Mouse (Mus musculus): Measurements from ENCODE around the gene Rev1. TPM values are rescaled to one million over a fixed set of nuclear protein-coding genes. Genes with fewer than 3 reads are reported as not detected.

The Rev1 gene
- polyA plus RNA-seq, 1 experiment from 2014 or later: 32.6 TPM

GRCm38 (mm10) chr1:38048121-38048520 lies 81.5 kb downstream of the Rev1 start:
- no peak overlapping the region for H3K9ac ChIP-seq
- no peaks in the 10 kb centered on the region for H3K9me3 ChIP-seq (ENCODE audit: control insufficient read depth, low read length)
- H3K36me3 ChIP-seq (replicated peaks; ENCODE audit: control insufficient read depth, insufficient read depth): peaks cover 86% of the 10 kb centered on the region
- no peak overlapping the region for H3K27ac ChIP-seq
- no peak overlapping the region for H3K4me2 ChIP-seq (replicated peaks)
- ATAC-seq (ENCODE audit: low FRiP score): no peak
- H3K27me3 ChIP-seq (ENCODE audit: control insufficient read depth, insufficient read depth, low read length): no peaks in the 10 kb centered on the region
- 92% methylated on average over 3 of the region's 3 CpGs for WGBS
- no peak overlapping the region for H3K4me3 ChIP-seq (replicated peaks; ENCODE audit: low read length)
- H3K4me1 ChIP-seq (replicated peaks; ENCODE audit: control insufficient read depth, insufficient read depth, low read length): no peaks in the 10 kb centered on the region
- DNase-seq (ENCODE audit: low spot score): no peak

- Histone ChIP-seq H3K4me2 (replicated peaks) (no peak overlapping the region), H3K36me3 (replicated peaks; ENCODE audit: control insufficient read depth, insufficient read depth) (peaks cover 88% of the 10 kb centered on the region), H3K9me3 (ENCODE audit: control insufficient read depth, low read length) (peaks cover 4% of the 10 kb centered on the region; the same call in 1 of the 2 replicates), H3K4me1 (replicated peaks; ENCODE audit: control insufficient read depth, insufficient read depth, low read length) (no peaks in the 10 kb centered on the region), H3K27me3 (ENCODE audit: control insufficient read depth, insufficient read depth, low read length) (no peaks in the 10 kb centered on the region), H3K27ac (no peak overlapping the region), H3K4me3 (replicated peaks; ENCODE audit: low read length) (no peak overlapping the region), H3K9ac (no peak overlapping the region)
- ATAC-seq (ENCODE audit: low FRiP score) (no peak), DNase-seq (ENCODE audit: low spot score) (no peak)
- 99% methylated on average over 2 of the region's 2 CpGs for WGBS
These were observed 90.7 kb downstream of the Rev1 start for GRCm38 (mm10) chr1:38038898-38039297.

GRCm38 (mm10) chr1:38037375-38037774 lies 92.2 kb downstream of the Rev1 start:
- Histone ChIP-seq H3K9ac (no peak overlapping the region), H3K9me3 (ENCODE audit: control insufficient read depth, low read length) (peaks cover 4% of the 10 kb centered on the region; the same call in 1 of the 2 replicates), H3K4me2 (replicated peaks) (no peak overlapping the region), H3K27ac (no peak overlapping the region), H3K36me3 (replicated peaks; ENCODE audit: control insufficient read depth, insufficient read depth) (peaks cover 94% of the 10 kb centered on the region), H3K4me3 (replicated peaks; ENCODE audit: low read length) (no peak overlapping the region), H3K4me1 (replicated peaks; ENCODE audit: control insufficient read depth, insufficient read depth, low read length) (no peaks in the 10 kb centered on the region), H3K27me3 (ENCODE audit: control insufficient read depth, insufficient read depth, low read length) (no peaks in the 10 kb centered on the region)
- DNase-seq (ENCODE audit: low spot score): no peak
- WGBS: 93% methylated on average over 5 of the region's 5 CpGs
- ATAC-seq (ENCODE audit: low FRiP score): no peak

GRCm38 (mm10) chr1:38035521-38035920 lies 94.1 kb downstream of the Rev1 start:
- H3K27me3 ChIP-seq (ENCODE audit: control insufficient read depth, insufficient read depth, low read length): no peaks in the 10 kb centered on the region
- H3K9ac ChIP-seq: no peak overlapping the region
- no peak overlapping the region for H3K4me2 ChIP-seq (replicated peaks)
- H3K9me3 ChIP-seq (ENCODE audit: control insufficient read depth, low read length): no peaks in the 10 kb centered on the region
- H3K4me1 ChIP-seq (replicated peaks; ENCODE audit: control insufficient read depth, insufficient read depth, low read length): no peaks in the 10 kb centered on the region
- H3K27ac ChIP-seq: no peak overlapping the region
- ATAC-seq (ENCODE audit: low FRiP score): no peak
- H3K36me3 ChIP-seq (replicated peaks; ENCODE audit: control insufficient read depth, insufficient read depth): peaks cover 86% of the 10 kb centered on the region
- 90% methylated on average over 4 of the region's 4 CpGs for WGBS
- no peak for DNase-seq (ENCODE audit: low spot score)
- no peak overlapping the region for H3K4me3 ChIP-seq (replicated peaks; ENCODE audit: low read length)

- Histone ChIP-seq H3K4me3 (replicated peaks; ENCODE audit: low read length) (no peak overlapping the region), H3K9me3 (ENCODE audit: control insufficient read depth, low read length) (no peaks in the 10 kb centered on the region), H3K4me1 (replicated peaks; ENCODE audit: control insufficient read depth, insufficient read depth, low read length) (no peaks in the 10 kb centered on the region), H3K27ac (no peak overlapping the region), H3K4me2 (replicated peaks) (no peak overlapping the region), H3K27me3 (ENCODE audit: control insufficient read depth, insufficient read depth, low read length) (no peaks in the 10 kb centered on the region), H3K36me3 (replicated peaks; ENCODE audit: control insufficient read depth, insufficient read depth) (peaks cover 60% of the 10 kb centered on the region), H3K9ac (no peak overlapping the region)
- 96% methylated on average over 5 of the region's 5 CpGs for WGBS
- DNase-seq (ENCODE audit: low spot score) (no peak), ATAC-seq (ENCODE audit: low FRiP score) (no peak)
These were observed 98.2 kb downstream of the Rev1 start for GRCm38 (mm10) chr1:38031391-38031790.

GRCm38 (mm10) chr1:38027301-38027700 lies 102.3 kb downstream of the Rev1 start:
- Histone ChIP-seq H3K27ac (no peak overlapping the region), H3K4me2 (replicated peaks) (no peak overlapping the region), H3K9ac (no peak overlapping the region), H3K4me3 (replicated peaks; ENCODE audit: low read length) (no peak overlapping the region), H3K9me3 (ENCODE audit: control insufficient read depth, low read length) (no peaks in the 10 kb centered on the region), H3K4me1 (replicated peaks; ENCODE audit: control insufficient read depth, insufficient read depth, low read length) (no peaks in the 10 kb centered on the region), H3K36me3 (replicated peaks; ENCODE audit: control insufficient read depth, insufficient read depth) (peaks cover 53% of the 10 kb centered on the region), H3K27me3 (ENCODE audit: control insufficient read depth, insufficient read depth, low read length) (no peaks in the 10 kb centered on the region)
- DNase-seq (ENCODE audit: low spot score): no peak
- no peak for ATAC-seq (ENCODE audit: low FRiP score)
- WGBS: 95% methylated on average over 7 of the region's 7 CpGs

GRCm38 (mm10) chr1:38014551-38015203 lies 114.9 kb downstream of the Rev1 start:
- H3K4me2 ChIP-seq (replicated peaks): no peak overlapping the region
- no peaks in the 10 kb centered on the region for H3K27me3 ChIP-seq (ENCODE audit: control insufficient read depth, insufficient read depth, low read length)
- H3K4me3 ChIP-seq (replicated peaks; ENCODE audit: low read length): no peak overlapping the region
- 89% methylated on average over 2 of the region's 2 CpGs for WGBS
- no peaks in the 10 kb centered on the region for H3K4me1 ChIP-seq (replicated peaks; ENCODE audit: control insufficient read depth, insufficient read depth, low read length)
- ATAC-seq (ENCODE audit: low FRiP score) (no peak), DNase-seq (ENCODE audit: low spot score) (no peak)
- peaks cover 21% of the 10 kb centered on the region for H3K36me3 ChIP-seq (replicated peaks; ENCODE audit: control insufficient read depth, insufficient read depth)
- no peaks in the 10 kb centered on the region for H3K9me3 ChIP-seq (ENCODE audit: control insufficient read depth, low read length)
- no peak overlapping the region for H3K9ac ChIP-seq
- H3K27ac ChIP-seq: no peak overlapping the region

- no peak for ATAC-seq (ENCODE audit: low FRiP score)
- Histone ChIP-seq H3K9me3 (ENCODE audit: control insufficient read depth, low read length) (no peaks in the 10 kb centered on the region), H3K4me3 (replicated peaks; ENCODE audit: low read length) (no peak overlapping the region), H3K36me3 (replicated peaks; ENCODE audit: control insufficient read depth, insufficient read depth) (no peaks in the 10 kb centered on the region; the same call in 1 of the 2 replicates), H3K4me1 (replicated peaks; ENCODE audit: control insufficient read depth, insufficient read depth, low read length) (no peaks in the 10 kb centered on the region), H3K27me3 (ENCODE audit: control insufficient read depth, insufficient read depth, low read length) (no peaks in the 10 kb centered on the region), H3K9ac (no peak overlapping the region), H3K4me2 (replicated peaks) (no peak overlapping the region), H3K27ac (no peak overlapping the region)
- no peak for DNase-seq (ENCODE audit: low spot score)
These were observed 117.1 kb downstream of the Rev1 start for GRCm38 (mm10) chr1:38012509-38012908.

GRCm38 (mm10) chr1:38012104-38012503 lies 117.5 kb downstream of the Rev1 start:
- Histone ChIP-seq H3K27ac (no peak overlapping the region), H3K4me2 (replicated peaks) (no peak overlapping the region), H3K9me3 (ENCODE audit: control insufficient read depth, low read length) (no peaks in the 10 kb centered on the region), H3K9ac (no peak overlapping the region), H3K4me1 (replicated peaks; ENCODE audit: control insufficient read depth, insufficient read depth, low read length) (no peaks in the 10 kb centered on the region), H3K27me3 (ENCODE audit: control insufficient read depth, insufficient read depth, low read length) (no peaks in the 10 kb centered on the region), H3K36me3 (replicated peaks; ENCODE audit: control insufficient read depth, insufficient read depth) (no peaks in the 10 kb centered on the region), H3K4me3 (replicated peaks; ENCODE audit: low read length) (no peak overlapping the region)
- DNase-seq (ENCODE audit: low spot score): no peak
- 91% methylated on average over 3 of the region's 3 CpGs for WGBS
- ATAC-seq (ENCODE audit: low FRiP score): no peak

- Histone ChIP-seq H3K36me3 (replicated peaks; ENCODE audit: control insufficient read depth, insufficient read depth) (no peaks in the 10 kb centered on the region), H3K4me3 (replicated peaks; ENCODE audit: low read length) (no peak overlapping the region), H3K4me1 (replicated peaks; ENCODE audit: control insufficient read depth, insufficient read depth, low read length) (no peaks in the 10 kb centered on the region), H3K4me2 (replicated peaks) (no peak overlapping the region), H3K9ac (no peak overlapping the region), H3K27me3 (ENCODE audit: control insufficient read depth, insufficient read depth, low read length) (no peaks in the 10 kb centered on the region), H3K27ac (no peak overlapping the region), H3K9me3 (ENCODE audit: control insufficient read depth, low read length) (no peaks in the 10 kb centered on the region)
- DNase-seq (ENCODE audit: low spot score) (no peak), ATAC-seq (ENCODE audit: low FRiP score) (no peak)
- WGBS: 78% methylated on average over 6 of the region's 6 CpGs
These were observed 118.0 kb downstream of the Rev1 start for GRCm38 (mm10) chr1:38011647-38012046.

Data from hindbrain, embryonic 14.5 days (tissue).